Mouse (Mus musculus) bone marrow macrophage, adult 2 months (primary cell): ENCODE measurements around the gene Lad1.

Experiments used
- CTCF ChIP-seq: IDR thresholded peaks from 2 replicates; pipeline ENCODE4 v1.5.1; 2012; ENCODE audit warnings: low read depth, mild to moderate bottlenecking, low read length, moderate library complexity
- POLR2A ChIP-seq: IDR thresholded peaks from 2 replicates; pipeline ENCODE4 v1.6.1; 2012; ENCODE audit warnings: mild to moderate bottlenecking, low read depth, low read length, borderline replicate concordance

DNA sequence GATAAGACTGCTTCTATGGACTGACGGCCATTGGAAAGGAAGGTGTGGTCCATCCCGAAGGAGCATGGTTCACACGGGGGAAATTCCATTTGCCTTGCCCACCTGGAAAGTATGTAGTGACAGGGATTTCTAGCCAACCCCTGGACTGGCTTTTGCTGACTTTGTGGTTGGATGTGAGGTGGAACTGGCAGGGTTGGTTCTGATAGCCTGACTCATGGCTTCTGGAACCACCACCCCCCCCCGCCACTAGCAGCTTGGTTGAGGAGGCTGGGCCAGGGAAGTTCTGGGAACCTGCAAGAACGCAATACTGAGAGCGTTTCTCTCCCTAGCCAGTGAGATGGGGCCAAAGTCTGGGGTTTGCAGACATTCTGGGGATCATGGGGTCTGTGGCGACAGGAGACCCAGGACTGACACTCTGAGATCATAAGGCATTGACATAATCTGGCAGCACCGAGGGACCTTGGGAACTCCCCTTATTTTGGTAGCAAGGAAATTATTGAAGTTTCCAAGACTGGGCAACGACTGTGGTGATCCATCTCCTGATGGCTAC is 45.5 kb downstream of the Lad1 start:
- TF ChIP-seq CTCF: no peak
- no peak for TF ChIP-seq POLR2A
